Mouse (Mus musculus) skeletal muscle tissue, postnatal 0 days (tissue): Measurements from ENCODE around the gene Mical2. TPM values are rescaled to one million over a fixed set of nuclear protein-coding genes. Genes with fewer than 3 reads are reported as not detected.

Experiments
- polyA plus RNA-seq: library from polyadenylated mRNA; unstranded; fragments of >200 nt; fragmentation: Nextera tagmentation; extraction: Ambion mirVana; gene quantifications from 2 replicates; pipeline ENCODE4 v1.2.1, GENCODE M21; 2015

Gene Mical2
- 4.6 and 6.8 TPM in 2 replicates for polyA plus RNA-seq

DNA sequence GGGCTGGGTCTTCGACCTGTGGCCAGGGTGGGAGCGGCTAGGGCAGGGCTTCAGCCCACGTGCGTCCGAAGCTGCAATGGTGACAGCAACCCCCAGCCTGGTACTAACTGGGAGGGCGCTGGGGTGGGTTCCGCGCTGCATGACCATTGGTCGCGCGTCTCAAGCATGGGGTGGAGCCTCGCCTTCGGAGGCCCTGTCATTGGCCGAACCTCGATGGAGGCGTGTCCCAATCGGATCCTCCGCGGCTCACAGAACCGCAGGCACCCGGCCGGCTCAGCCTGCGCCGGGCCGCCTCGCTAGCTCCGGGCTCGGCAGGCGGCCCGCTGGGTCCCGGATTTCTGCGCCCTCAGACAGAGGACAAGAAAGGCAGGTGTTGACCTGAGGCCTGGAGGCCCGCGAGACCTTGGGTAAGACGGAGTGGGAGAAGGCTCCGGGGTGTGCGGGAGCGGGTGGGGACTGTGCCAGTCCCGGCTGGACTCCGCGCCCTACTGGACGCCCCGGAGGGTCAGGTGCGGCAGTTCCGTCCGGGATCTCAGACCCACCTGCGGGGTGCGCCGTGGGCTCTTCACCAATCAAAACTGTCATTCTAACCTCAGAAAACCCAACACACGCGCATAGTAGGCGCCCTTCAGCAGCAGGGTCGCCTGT lies at the start of gene Mical2:
Gene Mical2, plus strand, starts transcription at position 242 of the 648 bp plus-strand sequence.

DNA sequence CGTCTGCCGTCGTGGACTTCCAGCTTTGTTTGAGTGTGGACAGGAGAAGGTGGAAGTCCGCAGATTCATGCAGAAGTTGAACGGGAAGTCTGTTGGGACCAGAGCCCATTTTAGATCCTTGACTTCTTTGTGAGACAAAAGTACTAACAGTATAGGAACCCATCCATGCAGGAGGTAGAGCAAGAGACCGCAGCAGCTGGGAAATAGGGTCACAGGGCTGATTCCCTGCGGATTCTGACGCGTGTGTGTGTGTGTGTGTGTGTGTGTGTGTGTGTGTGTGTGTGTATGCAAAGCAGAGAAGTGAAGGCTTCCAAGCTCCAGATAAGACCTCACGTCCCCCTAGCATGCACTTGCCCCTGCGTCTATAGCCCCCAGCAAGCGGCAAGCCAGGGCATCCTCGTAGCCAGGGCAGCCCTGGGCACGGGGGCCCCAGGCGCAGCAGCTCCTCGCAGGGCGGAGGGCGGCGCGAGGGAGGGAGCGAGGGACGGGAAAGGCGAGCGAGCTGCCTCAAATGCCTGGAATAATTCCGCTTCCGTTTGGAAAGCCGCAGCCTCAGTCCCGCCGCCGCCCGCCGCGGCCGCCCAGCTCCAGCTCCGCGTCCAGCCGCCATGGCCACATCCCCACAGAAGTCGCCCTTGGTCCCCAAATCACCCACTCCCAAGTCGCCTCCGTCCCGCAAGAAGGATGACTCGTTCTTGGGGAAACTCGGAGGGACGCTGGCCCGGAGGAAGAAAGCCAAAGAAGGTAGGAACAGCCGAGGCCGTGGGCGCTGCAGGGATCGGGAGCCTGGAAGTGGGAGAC lies 201.9 kb downstream of the Mical2 start, which contains the start of gene Parva:
Gene Parva, plus strand, starts transcription at position 149 of the 801 bp plus-strand sequence.

Other genes starting within 250 kb of the Mical2 start
- gene Usp47, start 202.4 kb upstream of the Mical2 start, polyA plus RNA-seq = 63.1 and 78.2 TPM in 2 replicates
- 7.4 and 9.3 TPM in 2 replicates for gene Dkk3, start 66.8 kb upstream of the Mical2 start, polyA plus RNA-seq
- 26.3 and 31.1 TPM in 2 replicates for gene Parva, start 201.6 kb downstream of the Mical2 start, polyA plus RNA-seq